Mouse (Mus musculus) frontal cortex, postnatal 14 days (tissue): ENCODE measurements around the gene Marcks.

Experiments
- DNase-seq, 2 experiments: peaks; one replicate each; pipeline ENCODE4 v3.0.0; 2022; ENCODE audit warnings: low spot score in 2 of 2

Gene Marcks

DNA sequence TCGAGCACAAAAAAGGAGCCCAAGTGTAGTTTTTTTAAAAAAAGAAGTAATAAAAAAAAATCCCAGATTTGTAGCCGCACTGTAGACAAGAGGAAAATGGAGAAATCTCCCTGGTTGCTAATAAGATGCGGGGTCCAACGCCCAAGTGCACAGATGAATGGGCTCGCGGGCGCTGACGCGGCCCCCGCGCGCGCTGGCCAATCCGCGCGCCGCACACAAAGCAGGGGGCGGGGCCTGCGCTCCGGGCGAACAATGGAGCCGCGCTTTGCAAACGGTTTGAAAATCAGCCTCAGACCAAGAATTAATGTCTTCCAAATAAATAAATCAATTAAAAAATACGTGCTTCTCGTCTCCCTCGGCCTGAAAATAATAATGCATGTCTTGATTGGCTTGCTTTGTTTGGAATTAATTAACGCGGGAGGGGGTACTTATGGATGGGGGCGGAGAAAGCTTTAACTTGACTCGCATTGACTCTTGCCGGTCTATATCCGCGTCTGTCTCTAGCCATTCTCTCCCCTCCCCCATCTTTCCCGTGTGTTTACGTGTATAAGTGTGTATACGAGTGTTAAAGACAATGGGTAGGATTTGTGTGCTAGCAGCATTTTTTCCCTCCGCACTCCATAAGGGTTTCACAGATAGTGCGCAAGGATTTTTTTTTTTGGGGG is at the start of gene Marcks:
Marcks (minus strand) TSS at position 143 of the 665 bp plus-strand sequence.
- DNase-seq: peak; percentile 85 to 88

DNA sequence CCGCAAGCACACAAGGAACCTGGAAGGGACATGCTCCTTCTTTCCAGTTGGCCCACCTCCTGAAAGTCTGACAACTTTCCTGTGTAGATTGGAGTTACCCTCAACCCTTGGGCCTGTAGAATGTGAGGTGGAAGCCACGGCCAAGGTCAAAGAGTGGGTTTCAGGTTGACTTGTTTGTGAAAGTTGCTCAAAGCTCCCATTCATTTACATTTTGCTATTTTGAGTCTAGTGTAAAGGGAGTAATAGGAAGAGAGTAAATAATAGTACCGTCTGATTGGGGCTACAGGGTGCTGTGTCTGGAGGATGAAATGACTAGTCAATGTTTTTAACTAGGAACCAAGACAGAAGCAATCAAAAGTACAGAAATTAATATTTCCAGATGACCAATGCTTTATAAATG is 38.4 kb upstream of the Marcks start:
- DNase-seq: no peak

DNA sequence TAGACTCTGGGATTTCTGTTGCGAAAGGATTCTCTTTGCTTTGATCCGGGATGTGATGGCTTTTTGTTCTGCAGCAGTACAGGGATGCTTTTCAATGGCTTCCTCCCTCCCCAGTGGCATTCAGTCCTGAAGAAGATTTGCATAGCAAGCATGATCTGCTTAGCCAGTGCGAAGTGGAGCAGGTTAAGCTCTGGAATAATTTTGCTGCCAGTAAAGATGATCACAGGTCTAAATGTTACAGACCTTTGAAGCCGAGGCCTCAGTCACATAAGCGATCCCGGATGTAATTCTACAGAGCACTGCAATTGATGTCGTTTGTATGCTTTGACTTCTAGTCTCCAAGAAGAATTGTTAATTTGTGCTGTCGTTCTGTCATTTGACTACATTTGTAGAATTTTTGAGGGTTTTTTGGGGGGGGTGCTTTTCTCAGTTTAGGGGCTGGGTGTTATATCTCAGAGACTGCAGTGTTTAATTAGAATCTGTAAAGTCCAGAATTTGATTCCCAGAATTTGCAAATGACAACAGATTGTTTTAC is 33.8 kb upstream of the Marcks start:
- DNase-seq: no peak

DNA sequence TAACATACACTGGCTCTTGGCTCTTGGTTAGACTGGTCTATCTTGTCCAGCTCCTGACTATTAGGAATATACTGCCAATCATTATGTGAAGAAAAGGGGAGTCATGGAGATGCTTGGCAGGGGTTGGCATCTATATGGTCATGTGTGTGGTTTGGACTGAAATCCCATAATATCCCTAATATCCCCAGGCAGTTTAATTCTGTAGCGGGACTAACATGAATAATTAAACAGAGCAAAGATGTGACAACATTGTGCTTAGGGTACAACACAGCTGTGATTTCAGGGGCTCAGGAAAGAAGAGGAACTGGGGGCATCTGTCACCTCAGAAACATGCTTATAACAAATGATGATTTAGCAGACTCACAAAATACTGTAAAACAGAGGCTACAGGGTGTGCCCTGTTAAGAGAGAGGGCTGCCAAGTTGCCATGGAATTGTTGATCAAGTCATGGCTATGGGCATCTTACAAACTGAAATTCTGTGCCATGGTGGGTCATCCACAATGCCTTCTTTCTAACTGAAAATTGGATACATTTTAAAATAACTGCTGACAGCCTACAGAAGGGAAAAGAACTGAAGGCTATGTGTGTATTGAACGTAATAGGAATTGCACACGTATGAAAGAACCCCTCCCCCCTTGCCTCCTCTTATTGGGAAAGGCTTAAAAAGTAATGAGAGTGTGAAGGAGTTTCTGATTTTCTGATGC is 33.1 kb upstream of the Marcks start:
- DNase-seq: no peak

DNA sequence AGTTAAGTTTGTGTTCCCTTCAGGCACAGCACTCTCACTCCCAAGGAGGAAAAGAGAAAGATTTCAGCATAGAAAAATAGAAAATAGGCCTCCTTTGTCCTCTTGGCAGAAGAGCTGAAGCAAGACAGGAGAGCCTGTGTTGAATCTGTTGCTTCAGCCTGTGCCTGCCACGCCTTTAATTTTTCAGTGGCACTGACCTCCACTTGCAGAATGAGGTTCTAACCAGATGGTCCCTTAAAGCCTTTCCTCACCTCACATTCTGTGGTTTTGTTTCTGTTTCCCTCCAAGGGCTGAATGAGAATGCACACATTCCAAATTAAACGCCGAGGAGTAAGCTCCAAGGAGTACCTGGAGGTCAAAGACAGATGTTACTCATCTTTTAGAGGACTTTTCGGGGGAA is 32.2 kb upstream of the Marcks start:
- DNase-seq: no peak

DNA sequence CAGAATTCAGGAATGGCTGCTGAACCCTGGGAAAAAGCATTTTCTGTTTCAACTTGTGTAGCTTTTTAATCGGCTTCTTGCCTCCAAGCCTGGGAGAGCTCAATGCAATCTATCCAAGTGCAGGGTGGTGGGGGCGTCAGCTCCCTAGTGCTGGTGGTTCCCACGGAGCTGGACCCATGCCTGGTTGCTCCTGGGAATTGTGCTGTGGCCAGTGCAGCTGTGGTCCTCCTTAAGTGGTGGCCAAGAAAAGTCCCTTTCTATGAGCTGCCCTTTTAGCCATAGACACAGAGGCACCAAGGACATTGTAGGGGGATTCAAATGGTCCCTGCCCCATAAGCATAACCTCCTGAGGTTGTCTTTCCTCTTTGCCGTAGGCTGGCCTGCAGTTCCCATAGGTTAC is 31.7 kb upstream of the Marcks start:
- DNase-seq: no peak

DNA sequence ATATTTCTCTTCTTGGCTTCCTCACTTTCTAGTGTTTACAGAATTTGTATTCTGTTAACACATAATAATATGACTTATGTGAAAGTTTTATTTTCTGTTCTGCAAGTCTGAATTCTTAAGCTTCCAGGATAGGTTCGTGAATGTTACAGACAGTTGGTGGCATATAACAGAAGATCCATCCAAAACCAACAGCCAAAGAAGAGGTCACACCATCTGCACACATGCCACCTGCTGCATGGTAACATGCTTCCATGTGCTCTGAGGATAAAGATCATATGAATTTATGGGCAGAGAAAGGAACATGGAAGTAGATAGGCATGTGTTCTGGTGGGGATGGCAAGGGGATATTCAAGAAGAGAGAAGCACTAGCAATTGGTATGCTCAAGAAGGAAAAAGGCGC is 28.8 kb upstream of the Marcks start:
- no peak for DNase-seq

DNA sequence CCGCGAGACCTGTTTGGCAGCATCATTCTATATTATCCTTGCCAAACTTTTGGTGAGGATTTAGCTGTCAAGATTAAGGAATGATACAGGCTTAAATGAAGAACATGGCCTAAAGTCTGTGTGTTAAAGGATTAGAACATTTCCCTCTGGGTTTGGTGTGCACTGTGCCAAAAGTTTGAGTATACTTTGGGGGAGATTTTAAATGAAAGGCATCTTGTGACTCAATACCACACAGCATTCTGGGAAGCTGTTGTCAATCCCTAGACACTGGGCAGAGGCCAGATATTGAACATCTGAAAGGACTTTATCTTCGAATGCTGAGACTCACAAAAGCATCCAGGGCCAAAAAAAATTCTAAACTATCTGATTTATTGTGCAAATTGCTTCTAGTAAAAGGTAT is 21.0 kb upstream of the Marcks start:
- DNase-seq: no peak

DNA sequence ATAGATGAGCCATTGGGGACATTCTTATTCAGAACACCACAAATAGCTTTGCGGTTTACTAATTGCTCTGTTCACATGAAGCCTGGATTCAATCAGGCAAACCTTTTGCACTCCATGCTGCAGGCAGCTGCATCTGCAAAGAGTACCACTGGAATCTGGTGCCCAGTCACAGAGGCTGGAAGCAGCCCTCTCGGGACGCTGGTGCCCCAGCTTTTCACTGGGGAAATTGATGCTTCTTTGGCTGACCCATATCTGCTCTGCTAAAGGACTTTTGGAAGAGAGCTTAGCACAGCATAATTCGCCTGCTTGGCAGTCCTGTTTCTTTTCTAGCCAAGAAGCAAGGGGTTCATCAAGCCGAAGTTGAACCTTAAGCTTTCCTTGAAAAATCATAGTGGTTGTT is 18.4 kb upstream of the Marcks start:
- DNase-seq: peak in 1 of 2 experiments; percentile 6

DNA sequence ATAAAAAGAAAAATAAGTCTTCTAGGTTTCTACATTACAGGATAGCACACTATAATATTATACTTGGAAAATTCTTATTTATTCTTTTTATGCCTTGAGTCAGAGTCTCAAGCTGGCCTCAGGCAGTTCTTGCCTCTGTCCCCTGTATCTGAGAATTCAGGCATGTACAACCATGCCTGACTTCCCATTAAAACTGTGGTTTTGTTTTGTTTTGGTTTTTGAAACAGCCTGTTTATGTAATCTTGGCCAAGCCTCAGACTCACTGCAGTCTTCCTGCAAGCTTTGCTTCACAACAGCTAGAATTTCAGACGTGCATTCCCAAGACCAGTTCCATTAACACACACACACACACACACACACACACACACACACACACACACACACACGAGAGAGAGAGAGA is 16.4 kb upstream of the Marcks start:
- no peak for DNase-seq

DNA sequence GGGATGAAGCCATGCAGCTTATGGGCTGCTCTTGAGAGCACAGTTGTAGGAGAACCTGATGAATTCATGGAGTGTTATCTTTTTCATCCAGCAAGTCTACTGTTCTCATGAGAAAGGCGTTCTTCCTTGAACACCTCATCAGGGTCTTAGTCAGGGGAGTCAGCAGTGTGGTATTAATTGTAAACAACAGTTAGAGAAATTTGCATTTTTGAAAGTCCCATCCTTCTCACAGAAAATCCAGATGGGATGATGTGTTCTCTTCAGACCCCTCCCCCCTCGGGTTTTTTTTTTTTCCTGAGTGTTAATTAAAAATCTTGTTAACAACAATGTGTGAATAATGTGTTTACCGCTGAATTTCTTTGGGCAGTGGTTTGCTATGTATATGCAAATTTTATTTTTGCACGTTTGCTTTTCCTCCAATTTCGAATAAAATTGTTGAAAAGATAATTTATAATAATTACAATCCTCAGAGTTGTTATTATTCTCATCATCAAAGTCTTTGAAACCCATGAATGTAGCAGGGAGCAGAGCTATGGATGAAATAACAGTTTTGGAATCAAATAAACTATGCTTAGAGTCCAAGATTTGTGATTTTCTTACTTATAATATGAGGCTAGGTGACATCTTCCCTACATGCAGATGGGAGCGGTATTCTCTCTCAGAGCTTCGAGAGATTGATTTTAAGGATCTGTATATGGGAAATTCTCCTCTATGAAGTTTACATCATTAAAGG is 13.0 kb upstream of the Marcks start:
- no peak for DNase-seq

DNA sequence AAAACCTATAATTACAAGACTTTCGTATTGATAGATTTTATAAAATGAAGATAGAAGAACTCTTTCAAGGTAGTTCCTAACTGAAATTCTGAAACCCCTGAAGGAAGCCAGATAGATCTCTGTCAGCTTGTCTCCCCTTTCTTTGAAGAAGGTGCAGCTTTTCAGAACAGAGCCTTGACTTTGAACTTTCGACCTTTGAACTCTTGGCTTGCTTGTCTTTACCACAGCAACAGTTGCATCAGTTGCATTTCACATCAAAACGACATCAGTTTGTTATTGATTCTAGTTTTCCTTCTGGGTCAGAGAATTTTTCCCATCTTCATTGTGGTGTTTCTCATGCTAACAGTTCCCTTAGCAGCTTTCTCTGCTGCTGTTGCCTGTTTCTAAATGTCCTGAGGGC is 9.3 kb upstream of the Marcks start:
- DNase-seq: no peak

DNA sequence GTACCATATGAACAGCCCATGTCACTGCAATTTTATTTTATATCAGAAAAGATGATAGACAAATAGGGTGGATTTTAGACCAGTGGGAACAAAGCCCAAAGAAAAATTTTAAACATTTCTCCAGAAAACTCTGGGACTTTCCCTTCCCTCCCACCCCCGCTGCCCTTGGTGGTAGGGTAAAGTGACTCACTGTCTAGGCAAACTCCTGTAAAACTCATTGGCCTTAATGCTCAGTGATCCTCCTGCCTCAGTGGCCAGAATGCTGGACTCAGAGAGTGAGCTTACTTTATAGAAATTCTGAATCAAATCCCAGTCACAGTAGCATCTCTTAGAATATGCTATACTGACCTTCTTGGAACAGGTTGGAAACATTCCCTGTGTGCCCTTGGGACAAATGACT is 6.7 kb upstream of the Marcks start:
- no peak for DNase-seq

DNA sequence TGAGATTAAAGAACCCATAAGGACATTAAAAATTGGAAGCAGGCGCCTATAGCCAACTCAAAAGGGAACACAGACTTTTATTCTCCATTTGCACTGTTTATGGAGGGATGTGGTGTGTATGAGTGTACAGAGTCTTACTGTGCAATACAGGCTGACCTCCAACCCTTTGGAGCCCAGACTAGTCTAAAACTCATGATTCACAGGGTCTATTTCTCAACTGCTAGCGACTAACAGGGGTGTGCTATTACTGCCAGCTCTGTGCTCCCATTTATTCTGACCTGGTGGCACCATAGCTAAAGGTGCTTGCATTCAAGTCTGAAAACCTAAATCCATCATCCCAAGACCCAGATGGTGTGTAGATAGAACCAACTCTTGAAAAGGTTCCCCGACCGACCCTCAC is 2.9 kb upstream of the Marcks start:
- DNase-seq: no peak

DNA sequence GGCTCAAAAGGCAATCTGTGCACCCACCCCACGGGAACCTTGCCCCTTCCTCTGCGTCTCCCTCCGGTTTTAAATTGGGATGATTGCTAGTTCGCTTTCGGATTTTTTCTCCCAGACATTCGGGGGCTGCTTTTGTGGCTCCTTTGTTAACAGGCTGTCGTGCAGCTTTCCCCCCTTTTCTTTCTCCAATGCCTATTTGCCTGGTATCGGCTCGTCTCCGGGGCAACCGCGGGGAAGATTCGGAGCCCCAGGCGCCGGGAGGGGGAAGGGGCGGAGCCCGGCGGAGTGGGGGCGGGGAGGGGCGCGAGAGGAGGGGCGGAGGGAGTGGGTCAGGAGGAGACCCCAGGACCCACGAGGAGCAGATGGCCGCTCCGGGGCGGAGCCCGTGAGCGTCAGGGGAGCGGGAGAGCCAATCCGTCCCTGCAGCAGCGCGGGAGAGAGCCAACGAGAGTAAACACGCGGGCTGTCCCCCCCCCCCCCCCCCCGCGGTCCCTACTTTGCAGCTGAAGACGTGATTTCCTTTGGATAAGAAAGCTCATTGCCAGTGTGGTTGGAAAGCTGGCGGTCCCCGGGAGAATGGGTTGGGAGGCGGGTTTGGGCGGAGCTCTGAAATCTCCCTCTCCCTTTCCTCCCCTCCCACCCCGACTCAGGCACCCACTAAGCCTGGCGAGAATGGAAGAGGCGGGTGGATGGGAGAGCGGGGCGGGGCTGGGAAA is 2.2 kb upstream of the Marcks start:
- peak; percentile 84 to 88 for DNase-seq

DNA sequence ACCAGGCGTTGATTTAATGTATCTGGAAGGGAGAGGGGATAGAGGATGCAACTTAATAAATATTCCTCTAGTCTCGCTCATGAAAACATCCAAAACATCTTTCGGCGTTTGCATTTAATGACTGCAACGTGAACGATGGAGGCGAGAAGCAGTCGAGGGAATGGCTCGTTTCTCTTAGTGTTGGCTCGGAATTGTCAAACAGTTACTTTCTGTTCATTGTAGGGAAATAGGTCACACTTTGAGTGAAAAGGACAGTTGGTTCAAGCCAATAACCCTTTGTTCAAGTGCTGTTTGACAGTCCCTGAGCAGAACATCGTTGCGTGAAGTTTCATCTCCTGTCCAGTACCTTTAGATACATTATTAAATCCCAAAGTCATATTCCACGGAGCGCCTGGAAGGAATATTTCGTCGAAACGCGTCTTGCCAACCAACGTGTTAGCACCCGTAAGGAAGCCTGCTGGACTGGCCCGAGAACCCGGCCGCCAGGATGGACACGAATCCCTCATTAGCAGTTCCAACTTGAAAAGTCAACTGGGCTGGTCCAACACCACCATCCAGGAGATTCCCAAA is 1.5 kb upstream of the Marcks start:
- no peak for DNase-seq

DNA sequence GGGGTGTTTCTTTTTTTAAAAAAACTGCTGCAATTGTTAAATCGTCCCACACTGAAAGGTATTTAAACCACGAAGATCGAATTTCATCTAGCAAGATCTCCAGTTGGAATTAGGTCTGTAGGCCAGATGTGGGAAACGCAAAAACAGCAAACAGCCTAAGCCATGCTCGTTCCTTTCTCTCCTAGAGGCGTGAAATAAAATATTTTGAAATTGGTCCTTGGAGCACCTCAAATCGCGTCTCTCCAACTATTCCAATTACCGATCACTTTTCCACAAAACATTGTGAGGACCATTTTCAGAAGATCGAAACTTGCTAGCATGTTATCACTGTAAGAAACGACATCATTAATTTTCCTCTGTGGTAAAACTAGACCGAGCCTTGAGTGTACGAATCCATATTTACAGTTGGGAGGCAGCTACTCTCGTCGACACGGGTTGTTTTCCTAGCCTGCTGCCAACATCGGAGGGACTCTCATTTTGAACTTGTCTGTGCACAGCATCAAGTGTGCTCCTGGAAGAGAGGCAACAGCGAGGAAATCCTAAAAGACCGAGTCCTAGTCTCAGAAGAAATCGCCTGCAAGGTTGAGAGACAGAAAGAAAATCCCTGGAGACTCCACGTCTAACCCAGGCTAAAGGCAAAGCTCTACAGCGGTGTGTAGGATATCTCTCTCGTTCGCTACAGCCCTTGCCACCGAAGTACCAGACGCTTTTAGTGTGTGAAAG is 884 bp upstream of the Marcks start:
- peak; percentile 17 to 19 for DNase-seq

DNA sequence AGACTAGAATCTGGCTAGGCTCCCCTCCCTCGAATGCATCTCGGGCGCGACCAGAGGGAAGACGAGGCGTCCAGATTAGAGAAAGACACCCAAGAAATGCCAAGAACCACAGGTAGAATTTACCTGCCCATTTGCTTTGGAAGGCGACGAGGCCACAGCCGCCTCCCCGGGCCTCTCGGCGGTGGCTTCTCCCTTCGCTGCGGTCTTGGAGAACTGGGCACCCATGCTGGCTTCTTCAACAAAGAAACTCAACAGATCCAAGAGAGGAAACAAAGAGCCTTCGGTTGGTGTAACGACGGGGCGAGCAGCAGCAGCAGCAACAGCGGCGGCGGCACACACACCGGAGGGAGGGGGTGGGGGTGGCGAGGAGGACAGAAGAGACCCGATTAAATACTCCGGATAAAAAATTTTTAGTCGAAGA is 399 bp downstream of the Marcks start:
- peak; percentile 16 to 36 for DNase-seq

DNA sequence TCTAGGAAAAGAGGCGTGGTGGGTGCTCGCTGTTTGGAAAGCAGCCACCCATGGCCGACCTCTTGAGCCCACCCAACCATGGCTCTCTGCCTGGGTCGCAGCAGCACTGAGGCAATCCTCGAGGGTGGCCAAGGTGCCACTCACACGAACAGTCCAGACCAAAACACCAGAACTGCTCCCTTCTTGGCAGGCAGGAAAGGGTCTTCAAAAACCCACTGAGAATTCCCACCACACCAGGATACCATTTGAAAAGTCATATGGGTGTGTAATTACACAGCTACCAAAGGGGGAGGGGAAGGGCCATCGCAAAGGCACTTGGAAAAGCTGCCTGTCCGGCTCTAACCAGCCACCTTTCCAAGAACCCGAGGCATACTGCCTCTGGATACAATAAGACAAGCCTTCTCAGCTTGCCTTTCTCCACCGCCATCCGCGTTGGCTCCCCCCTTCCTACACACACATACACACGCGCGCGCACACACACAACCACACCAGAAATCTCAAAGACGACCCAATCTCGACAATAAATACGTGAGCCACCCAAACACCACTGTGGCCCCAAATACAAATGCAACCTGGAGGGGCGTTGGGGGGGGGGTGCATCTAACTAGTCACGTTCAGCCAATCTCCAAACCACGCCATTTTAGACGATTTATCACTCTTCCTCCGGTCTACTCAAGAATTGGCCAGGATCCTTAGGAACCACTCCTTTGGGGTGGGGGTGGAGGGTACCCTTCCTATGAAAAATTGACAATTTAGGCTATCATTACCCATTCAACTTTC is 999 bp downstream of the Marcks start:
- DNase-seq: peak; percentile 57 to 63

DNA sequence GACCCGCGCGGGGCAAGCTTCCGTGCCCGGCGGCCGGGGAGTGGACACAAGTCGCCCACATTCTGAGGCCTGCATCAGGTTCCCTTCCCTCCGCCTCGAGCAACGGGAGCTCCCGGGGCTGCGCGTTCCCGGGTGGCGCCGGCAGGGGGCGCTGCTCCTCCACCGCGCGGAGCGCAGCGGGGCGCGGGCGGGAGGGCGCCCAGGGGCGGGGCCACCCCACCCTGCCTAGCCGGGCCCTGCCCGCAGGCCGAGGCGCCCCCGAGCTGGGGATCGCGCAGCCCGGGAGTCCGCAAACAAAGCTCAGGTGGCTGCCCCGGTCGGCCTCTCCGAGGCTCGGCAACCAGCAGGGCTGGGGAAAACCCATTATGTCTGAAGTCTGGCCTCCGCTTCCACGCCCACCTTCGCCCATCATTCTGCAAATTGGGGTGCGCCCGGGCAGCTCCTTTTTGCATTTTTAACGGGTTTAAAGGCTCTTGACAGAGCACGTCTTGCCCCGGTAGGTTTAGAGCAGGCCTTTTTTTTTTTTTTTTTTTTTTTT is 1.7 kb downstream of the Marcks start:
- peak; percentile 76 to 91 for DNase-seq
